Mouse (Mus musculus): Measurements from ENCODE around the gene Abcg5.
A peak's percentile ranks its signal among the peaks of the same experiment; 100 is the strongest.

The Abcg5 gene

GRCm38 (mm10) chr17:84644292-84645050, 38.3 kb downstream of the Abcg5 start:
- no peak for DNase-seq (ENCODE audit: low read depth)

- DNase-seq (ENCODE audit: low read depth) = no peak
Observed at GRCm38 (mm10) chr17:84642324-84642723, 40.5 kb downstream of the Abcg5 start.

GRCm38 (mm10) chr17:84641893-84642292, 40.9 kb downstream of the Abcg5 start:
- peak; percentile 23 for DNase-seq (ENCODE audit: low read depth)

GRCm38 (mm10) chr17:84639796-84640378, 42.9 kb downstream of the Abcg5 start:
- DNase-seq (ENCODE audit: low read depth) = no peak

GRCm38 (mm10) chr17:84637971-84638370, 44.8 kb downstream of the Abcg5 start:
- no peak for DNase-seq (ENCODE audit: low read depth)

GRCm38 (mm10) chr17:84636328-84636727, 46.5 kb downstream of the Abcg5 start:
- no peak for DNase-seq (ENCODE audit: low read depth)

- no peak for DNase-seq (ENCODE audit: low read depth)
Observed at GRCm38 (mm10) chr17:84633443-84633842, 49.4 kb downstream of the Abcg5 start.

GRCm38 (mm10) chr17:84631836-84632235, 51.0 kb downstream of the Abcg5 start:
- no peak for DNase-seq (ENCODE audit: low read depth)

- DNase-seq (ENCODE audit: low read depth) = no peak
Observed at GRCm38 (mm10) chr17:84628611-84629010, 54.2 kb downstream of the Abcg5 start.

GRCm38 (mm10) chr17:84627721-84628120, 55.1 kb downstream of the Abcg5 start:
- DNase-seq (ENCODE audit: low read depth) = no peak

GRCm38 (mm10) chr17:84626857-84627305, 55.9 kb downstream of the Abcg5 start:
- no peak for DNase-seq (ENCODE audit: low read depth)

- peak; percentile 69 for DNase-seq (ENCODE audit: low read depth)
Observed at GRCm38 (mm10) chr17:84626276-84626856, 56.4 kb downstream of the Abcg5 start, which contains the start of gene Dync2li1. TSS of gene Dync2li1 (plus strand) at chr17:84626496.

- no peak for DNase-seq (ENCODE audit: low read depth)
Observed at GRCm38 (mm10) chr17:84622873-84623272, 59.9 kb downstream of the Abcg5 start.

- no peak for DNase-seq (ENCODE audit: low read depth)
Observed at GRCm38 (mm10) chr17:84622028-84622427, 60.8 kb downstream of the Abcg5 start.

GRCm38 (mm10) chr17:84621209-84621608, 61.6 kb downstream of the Abcg5 start:
- no peak for DNase-seq (ENCODE audit: low read depth)

GRCm38 (mm10) chr17:84620610-84621009, 62.2 kb downstream of the Abcg5 start:
- no peak for DNase-seq (ENCODE audit: low read depth)

GRCm38 (mm10) chr17:84620076-84620475, 62.7 kb downstream of the Abcg5 start:
- DNase-seq (ENCODE audit: low read depth) = no peak

- no peak for DNase-seq (ENCODE audit: low read depth)
Observed at GRCm38 (mm10) chr17:84619112-84619511, 63.7 kb downstream of the Abcg5 start.

GRCm38 (mm10) chr17:84617953-84618352, 64.9 kb downstream of the Abcg5 start:
- DNase-seq (ENCODE audit: low read depth) = no peak

GRCm38 (mm10) chr17:84616526-84617074, 66.2 kb downstream of the Abcg5 start:
- no peak for DNase-seq (ENCODE audit: low read depth)

- DNase-seq (ENCODE audit: low read depth) = no peak
Observed at GRCm38 (mm10) chr17:84615811-84616210, 67.0 kb downstream of the Abcg5 start.

- DNase-seq (ENCODE audit: low read depth) = no peak
Observed at GRCm38 (mm10) chr17:84611971-84612370, 70.8 kb downstream of the Abcg5 start.

- DNase-seq (ENCODE audit: low read depth) = no peak
Observed at GRCm38 (mm10) chr17:84611500-84611899, 71.3 kb downstream of the Abcg5 start.

All from c-Kit-positive CD71-positive TER-119-negative erythroid progenitor cells, embryonic 14.5 days (primary cell).